Mouse (Mus musculus) liver, embryonic 14.5 days (tissue): ENCODE data around the gene Platr25.

ENCODE experiments used
- CTCF ChIP-seq: IDR thresholded peaks from 2 replicates; pipeline ENCODE4 v1.5.1; 2016; ENCODE audit warnings: antibody characterized with exemption, low read depth, control low read depth
- EP300 ChIP-seq: IDR thresholded peaks from 2 replicates; pipeline ENCODE4 v1.6.1; 2016; ENCODE audit warnings: antibody characterized with exemption, low read depth

DNA sequence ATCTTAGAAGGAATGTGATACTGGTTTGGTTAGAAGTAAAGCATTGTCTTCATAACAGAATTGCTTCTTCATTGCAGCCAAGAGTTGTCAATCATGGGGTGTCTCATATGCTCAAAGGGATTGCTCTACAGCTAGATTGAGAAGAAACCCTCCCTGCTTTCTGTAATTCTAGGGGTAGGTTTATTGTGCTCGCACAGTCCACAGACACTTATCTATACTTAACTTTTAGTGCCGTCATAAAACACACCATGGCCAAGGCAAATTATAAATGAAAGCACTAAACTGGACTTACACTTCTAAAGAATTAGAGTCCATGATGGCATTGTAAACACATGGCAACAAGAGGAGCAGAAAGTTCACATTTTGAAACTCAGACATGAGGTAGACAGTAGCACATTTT is 27.2 kb downstream of the Platr25 start:
- TF ChIP-seq EP300 (no peak), CTCF (no peak)
